Mouse (Mus musculus): ENCODE data around the gene Lzts2. TPM values are rescaled to one million over a fixed set of nuclear protein-coding genes. Genes with fewer than 3 reads are reported as not detected.

Gene Lzts2
- 67.5 and 69.1 TPM in 2 replicates for polyA plus RNA-seq (2016; fragmentation: Nextera tagmentation; extraction: Ambion mirVana)

- Histone ChIP-seq H3K27ac (peak within 1 kb of the TSS; percentile 99), H3K36me3 (peaks cover 34% of the 10 kb centered on the region), H3K4me1 (replicated peaks) (peaks cover 57% of the 10 kb centered on the region), H3K9me3 (no peaks in the 10 kb centered on the region), H3K4me3 (peak within 1 kb of the TSS; percentile 73), H3K27me3 (ENCODE audit: insufficient read depth, poor library complexity, severe bottlenecking) (no peaks in the 10 kb centered on the region; the same call in 1 of the 2 replicates)
- DNase-seq (ENCODE audit: low spot score) = peak; percentile 40
- 8% methylated on average over 10 of the region's 10 CpGs for WGBS
Observed at GRCm38 (mm10) chr19:45014335-45014971, at the start of gene Lzts2. Lzts2 (plus strand) TSS chr19:45014414.

- DNase-seq (ENCODE audit: low spot score) = no peak
- Histone ChIP-seq H3K9me3 (no peaks in the 10 kb centered on the region), H3K36me3 (peaks cover 97% of the 10 kb centered on the region), H3K27me3 (ENCODE audit: insufficient read depth, poor library complexity, severe bottlenecking) (no peaks in the 10 kb centered on the region), H3K27ac (no peak overlapping the region), H3K4me1 (replicated peaks) (no peaks in the 10 kb centered on the region), H3K4me3 (no peak overlapping the region)
- WGBS = 95% methylated on average over 1 of the region's 1 CpGs
Observed at GRCm38 (mm10) chr19:44965978-44966377, 48.2 kb upstream of the Lzts2 start.

DNA sequence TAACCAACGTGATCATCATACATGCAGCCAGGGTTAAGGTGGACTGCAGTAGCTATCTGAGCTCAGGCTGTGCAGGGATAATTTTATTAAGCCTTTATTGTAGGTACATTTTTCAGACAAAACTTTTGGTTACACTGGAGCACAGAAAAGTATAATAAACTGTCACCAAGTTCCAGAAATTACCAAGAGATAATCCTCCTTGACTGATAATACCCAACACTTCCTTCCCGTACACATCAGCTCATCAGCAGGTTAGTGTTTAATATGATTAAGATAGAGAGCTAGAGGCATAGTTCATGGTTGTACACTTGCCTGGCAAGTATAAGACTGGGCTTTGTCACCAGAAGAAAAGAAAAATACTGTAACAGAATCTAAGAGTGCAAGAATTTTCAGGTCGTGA is 45.9 kb upstream of the Lzts2 start:
- Histone ChIP-seq H3K27me3 (ENCODE audit: insufficient read depth, poor library complexity, severe bottlenecking) (no peaks in the 10 kb centered on the region), H3K4me3 (no peak overlapping the region), H3K4me1 (replicated peaks) (no peaks in the 10 kb centered on the region), H3K36me3 (peaks cover 97% of the 10 kb centered on the region), H3K27ac (no peak overlapping the region), H3K9me3 (no peaks in the 10 kb centered on the region)
- no peak for DNase-seq (ENCODE audit: low spot score)
- 88% methylated on average over 3 of the region's 3 CpGs for WGBS

DNA sequence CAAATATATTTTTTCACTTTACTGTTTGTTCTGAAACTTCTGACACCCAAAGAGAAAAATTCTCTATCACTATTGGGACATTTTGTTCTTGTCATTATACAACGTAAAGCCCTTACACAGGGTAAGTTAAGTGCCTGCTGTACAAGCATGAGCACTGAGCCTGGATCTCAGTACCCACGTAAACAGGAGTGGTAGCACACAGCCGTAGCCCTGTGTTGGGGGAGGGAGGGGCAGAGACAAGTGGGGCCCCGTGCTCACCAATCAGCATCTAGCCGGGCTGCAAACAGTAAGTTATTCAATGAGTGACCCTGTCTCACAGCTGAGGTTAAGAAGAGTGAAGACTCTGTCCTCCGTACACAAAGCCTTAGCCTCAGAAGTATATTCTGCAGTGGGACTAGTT is 37.6 kb upstream of the Lzts2 start:
- no peaks in the 10 kb centered on the region for H3K27me3 ChIP-seq (ENCODE audit: insufficient read depth, poor library complexity, severe bottlenecking)
- H3K36me3 ChIP-seq = peaks cover 100% of the 10 kb centered on the region
- H3K27ac ChIP-seq = no peak overlapping the region
- H3K4me3 ChIP-seq = no peak overlapping the region
- no peaks in the 10 kb centered on the region for H3K4me1 ChIP-seq (replicated peaks)
- H3K9me3 ChIP-seq = no peaks in the 10 kb centered on the region
- WGBS = 85% methylated on average over 6 of the region's 6 CpGs
- DNase-seq (ENCODE audit: low spot score) = no peak

DNA sequence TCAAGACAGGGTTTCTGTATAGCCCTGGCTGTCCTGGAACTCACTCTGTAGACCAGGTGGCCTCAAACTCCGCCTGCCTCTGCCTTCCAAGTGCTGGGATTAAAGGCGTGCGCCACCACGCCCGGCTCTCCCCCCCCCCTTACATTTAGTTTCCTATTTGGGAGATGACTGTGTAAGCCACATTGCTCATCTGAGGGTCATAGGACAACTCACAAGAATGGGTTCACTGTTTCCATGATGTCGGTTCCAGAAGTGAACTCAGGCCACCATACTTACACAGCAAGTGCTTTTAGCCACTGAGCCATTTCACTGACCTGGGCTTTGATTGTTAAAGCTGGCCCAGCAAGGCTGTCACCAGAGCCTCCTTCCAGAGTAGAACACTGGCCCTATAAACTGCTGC is 37.1 kb upstream of the Lzts2 start:
- DNase-seq (ENCODE audit: low spot score) = no peak
- H3K9me3 ChIP-seq = no peaks in the 10 kb centered on the region
- no peaks in the 10 kb centered on the region for H3K27me3 ChIP-seq (ENCODE audit: insufficient read depth, poor library complexity, severe bottlenecking)
- H3K4me1 ChIP-seq (replicated peaks) = no peaks in the 10 kb centered on the region
- 87% methylated on average over 6 of the region's 6 CpGs for WGBS
- H3K36me3 ChIP-seq = peaks cover 100% of the 10 kb centered on the region
- H3K4me3 ChIP-seq = no peak overlapping the region
- H3K27ac ChIP-seq = no peak overlapping the region

DNA sequence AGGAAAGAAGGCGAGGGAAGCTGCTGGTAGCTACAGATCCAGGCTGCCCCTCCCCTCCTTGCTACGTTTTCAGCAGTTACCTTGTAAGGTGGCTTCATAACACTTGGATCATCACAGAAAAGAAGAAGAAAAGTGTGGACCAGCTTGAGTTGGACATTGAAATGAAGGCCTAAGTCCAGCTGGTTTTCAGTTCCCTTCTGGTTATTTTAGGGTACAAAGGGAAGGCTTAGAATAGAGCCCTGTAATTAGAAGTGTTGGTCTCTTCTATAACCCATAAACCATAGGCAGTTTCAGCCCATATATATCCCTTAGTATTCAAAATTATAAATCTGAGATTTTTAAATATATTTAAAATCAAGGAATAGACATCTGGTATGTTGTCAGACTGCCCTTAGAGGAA is 33.4 kb upstream of the Lzts2 start:
- Histone ChIP-seq H3K4me1 (replicated peaks) (no peaks in the 10 kb centered on the region), H3K9me3 (no peaks in the 10 kb centered on the region), H3K27me3 (ENCODE audit: insufficient read depth, poor library complexity, severe bottlenecking) (no peaks in the 10 kb centered on the region), H3K27ac (no peak overlapping the region), H3K36me3 (peaks cover 76% of the 10 kb centered on the region), H3K4me3 (no peak overlapping the region)
- 92% methylated on average over 2 of the region's 2 CpGs for WGBS
- DNase-seq (ENCODE audit: low spot score) = no peak

- H3K36me3 ChIP-seq = peaks cover 58% of the 10 kb centered on the region
- 88% methylated on average over 7 of the region's 7 CpGs for WGBS
- DNase-seq (ENCODE audit: low spot score) = no peak
Observed at GRCm38 (mm10) chr19:44982477-44983115, 31.6 kb upstream of the Lzts2 start.

GRCm38 (mm10) chr19:44983366-44983765 is 30.8 kb upstream of the Lzts2 start:
- Histone ChIP-seq H3K27me3 (ENCODE audit: insufficient read depth, poor library complexity, severe bottlenecking) (peaks cover 11% of the 10 kb centered on the region; the same call in 1 of the 2 replicates), H3K36me3 (peaks cover 51% of the 10 kb centered on the region)

More at GRCm38 (mm10) chr19:44982477-44983115, 31.6 kb upstream of the Lzts2 start:
- H3K4me1 ChIP-seq (replicated peaks) = no peaks in the 10 kb centered on the region
- H3K27me3 ChIP-seq (ENCODE audit: insufficient read depth, poor library complexity, severe bottlenecking) = peaks cover 9% of the 10 kb centered on the region; the same call in 1 of the 2 replicates
- no peak overlapping the region for H3K4me3 ChIP-seq
- no peak overlapping the region for H3K27ac ChIP-seq
- no peaks in the 10 kb centered on the region for H3K9me3 ChIP-seq

DNA sequence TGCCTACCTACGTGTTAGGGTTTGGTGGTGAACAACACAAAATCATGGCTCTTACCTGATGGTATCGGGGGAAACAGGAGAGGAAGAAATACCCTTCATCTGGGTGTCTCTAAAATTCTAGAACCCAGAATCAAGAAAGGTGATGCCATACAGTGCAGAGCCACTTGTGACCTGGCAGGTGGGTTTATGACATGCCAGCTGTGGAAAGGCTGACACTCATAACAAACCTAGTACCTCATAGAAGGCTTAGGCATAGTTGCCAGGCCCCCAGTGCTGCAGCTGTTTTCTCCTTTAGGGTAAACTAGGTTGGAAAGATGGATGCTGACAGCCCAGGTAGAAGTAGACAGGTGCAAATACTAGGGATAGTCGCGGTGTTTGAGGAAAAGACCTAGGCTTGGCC is 29.8 kb upstream of the Lzts2 start:
- Histone ChIP-seq H3K9me3 (no peaks in the 10 kb centered on the region), H3K4me1 (replicated peaks) (peaks cover 15% of the 10 kb centered on the region), H3K27ac (no peak overlapping the region), H3K36me3 (peaks cover 40% of the 10 kb centered on the region), H3K27me3 (ENCODE audit: insufficient read depth, poor library complexity, severe bottlenecking) (peaks cover 12% of the 10 kb centered on the region; the same call in 1 of the 2 replicates), H3K4me3 (no peak overlapping the region)
- no peak for DNase-seq (ENCODE audit: low spot score)
- 96% methylated on average over 4 of the region's 4 CpGs for WGBS

More at GRCm38 (mm10) chr19:44983366-44983765, 30.8 kb upstream of the Lzts2 start:
- Histone ChIP-seq H3K4me1 (replicated peaks) (peaks cover 5% of the 10 kb centered on the region), H3K27ac (no peak overlapping the region), H3K4me3 (no peak overlapping the region), H3K9me3 (no peaks in the 10 kb centered on the region)
- no peak for DNase-seq (ENCODE audit: low spot score)
- WGBS = 92% methylated on average over 6 of the region's 6 CpGs

GRCm38 (mm10) chr19:44985159-44985988 is 28.8 kb upstream of the Lzts2 start:
- no peak overlapping the region for H3K27ac ChIP-seq
- no peak for DNase-seq (ENCODE audit: low spot score)
- peaks cover 25% of the 10 kb centered on the region for H3K4me1 ChIP-seq (replicated peaks)
- 67% methylated on average over 5 of the region's 5 CpGs for WGBS
- no peaks in the 10 kb centered on the region for H3K9me3 ChIP-seq
- no peak overlapping the region for H3K4me3 ChIP-seq
- H3K27me3 ChIP-seq (ENCODE audit: insufficient read depth, poor library complexity, severe bottlenecking) = peaks cover 22% of the 10 kb centered on the region
- peaks cover 31% of the 10 kb centered on the region for H3K36me3 ChIP-seq

- peaks cover 41% of the 10 kb centered on the region for H3K4me1 ChIP-seq (replicated peaks)
- H3K9me3 ChIP-seq = no peaks in the 10 kb centered on the region
- no peak overlapping the region for H3K4me3 ChIP-seq
- H3K27ac ChIP-seq = no peak overlapping the region
- H3K36me3 ChIP-seq = peaks cover 14% of the 10 kb centered on the region
- WGBS = 74% methylated on average over 6 of the region's 6 CpGs
- peaks cover 32% of the 10 kb centered on the region for H3K27me3 ChIP-seq (ENCODE audit: insufficient read depth, poor library complexity, severe bottlenecking)
- no peak for DNase-seq (ENCODE audit: low spot score)
Observed at GRCm38 (mm10) chr19:44987004-44987403, 27.2 kb upstream of the Lzts2 start.

GRCm38 (mm10) chr19:44987851-44988250 is 26.4 kb upstream of the Lzts2 start:
- peaks cover 32% of the 10 kb centered on the region for H3K27me3 ChIP-seq (ENCODE audit: insufficient read depth, poor library complexity, severe bottlenecking)
- 65% methylated on average over 6 of the region's 6 CpGs for WGBS
- no peak for DNase-seq (ENCODE audit: low spot score)
- H3K36me3 ChIP-seq = peaks cover 6% of the 10 kb centered on the region; the same call in 1 of the 2 replicates
- no peak overlapping the region for H3K4me3 ChIP-seq
- H3K9me3 ChIP-seq = no peaks in the 10 kb centered on the region
- H3K27ac ChIP-seq = no peak overlapping the region
- peaks cover 49% of the 10 kb centered on the region for H3K4me1 ChIP-seq (replicated peaks)

Data from hindbrain, embryonic 10.5 days (tissue).